Mouse (Mus musculus) forebrain, embryonic 12.5 days (tissue): ENCODE results near the gene Rnps1. TPM values are rescaled to one million over a fixed set of nuclear protein-coding genes. Genes with fewer than 3 reads are reported as not detected.

Experiments used
- ATAC-seq: fragments of 200-750 bp; cut with Nextera tagmentation; 2 replicates; pipeline ENCODE4 v1.8.0; 2017; ENCODE audit warnings: moderate TSS enrichment; ENCODE audit not compliant: low FRiP score
- H3K27ac ChIP-seq: fragments of 300-500 bp; sonication (generic); 2 replicates; pipeline ENCODE4 v1.5.1; 2016; ENCODE audit warnings: mild to moderate bottlenecking
- H3K27me3 ChIP-seq: fragments of 300-500 bp; sonication (generic); 2 replicates; pipeline ENCODE4 v1.6.1; 2016; ENCODE audit warnings: mild to moderate bottlenecking
- H3K36me3 ChIP-seq: fragments of 300-500 bp; sonication (generic); replicated peaks from 2 replicates; pipeline ENCODE4 v1.6.1; 2016; ENCODE audit warnings: mild to moderate bottlenecking
- H3K4me1 ChIP-seq: fragments of 300-500 bp; sonication (generic); 2 replicates; pipeline ENCODE4 v1.6.1; 2016
- H3K4me2 ChIP-seq: fragments of 300-500 bp; sonication (generic); 2 replicates; pipeline ENCODE4 v1.6.1; 2016; ENCODE audit warnings: mild to moderate bottlenecking, moderate library complexity
- H3K4me3 ChIP-seq: fragments of 300-500 bp; sonication (generic); replicated peaks from 2 replicates; pipeline ENCODE4 v1.5.1; 2016; ENCODE audit warnings: mild to moderate bottlenecking
- H3K9ac ChIP-seq: fragments of 300-500 bp; sonication (generic); 2 replicates; pipeline ENCODE4 v1.6.1; 2016; ENCODE audit warnings: mild to moderate bottlenecking
- H3K9me3 ChIP-seq: fragments of 300-500 bp; sonication (generic); 2 replicates; pipeline ENCODE4 v1.6.1; 2016
- WGBS: fragments of 180-500 bp; shearing (Covaris S2); methylation state at CpG from one replicate; pipeline ENCODE4 v1.1.7; 2016; 5-methylcytosine and 5-hydroxymethylcytosine counted together
- polyA plus RNA-seq: library from polyadenylated mRNA; unstranded; fragments of >200 nt; fragmentation: Nextera tagmentation; extraction: Ambion mirVana; gene quantifications from 2 replicates; pipeline ENCODE4 v1.2.1, GENCODE M21; 2016

The Rnps1 gene
- polyA plus RNA-seq = 391 and 404 TPM in 2 replicates

DNA sequence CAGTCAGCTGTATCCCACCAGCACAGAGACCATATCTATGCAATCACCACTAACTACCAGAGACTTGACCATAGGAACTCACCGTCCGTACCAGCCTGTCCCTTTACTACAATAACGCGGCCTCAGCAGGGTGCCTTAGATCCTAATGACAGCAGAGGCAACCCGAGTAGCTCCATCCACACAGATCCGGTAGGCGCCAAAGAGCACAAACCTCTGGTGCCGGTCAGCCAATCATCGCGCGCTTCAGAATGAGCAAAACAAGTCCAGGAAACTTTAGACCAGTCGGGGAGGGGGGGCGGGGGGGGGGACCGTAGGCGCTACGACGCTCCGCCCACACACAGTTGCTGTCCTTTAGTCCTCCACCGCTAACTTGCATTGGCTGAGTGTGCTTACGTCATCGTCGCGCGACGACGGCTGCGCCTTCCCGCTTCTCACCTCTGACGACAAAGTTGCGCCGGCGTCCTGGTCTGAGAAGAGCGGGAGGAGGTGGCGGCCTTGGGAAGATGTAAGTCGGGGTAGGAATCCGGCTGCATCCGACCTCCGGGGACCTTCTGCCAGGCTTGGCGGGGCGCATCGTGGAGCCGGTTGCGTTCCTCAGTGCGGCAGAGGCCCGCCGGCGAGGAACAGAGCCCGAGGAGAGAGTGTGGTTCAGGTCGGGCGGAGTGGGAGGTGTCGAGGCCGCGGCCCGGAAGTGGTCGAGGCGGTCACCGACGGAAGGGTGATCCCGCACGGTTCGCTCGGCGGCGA lies at the start of gene Rnps1:
Rnps1 (plus strand) TSS at position 336 of the 747 bp plus-strand sequence.
- peak; percentile 96 for ATAC-seq
- H3K27ac ChIP-seq = peak within 1 kb of the TSS; percentile 95
- H3K4me3 ChIP-seq = peak within 1 kb of the TSS; percentile 88
- under 1% methylated on average over 63 of the region's 64 CpGs for WGBS
- peaks cover 37% of the 10 kb centered on the region for H3K4me1 ChIP-seq
- no peaks in the 10 kb centered on the region for H3K27me3 ChIP-seq
- no peaks in the 10 kb centered on the region for H3K9me3 ChIP-seq
- H3K36me3 ChIP-seq = peaks cover 50% of the 10 kb centered on the region
- peak within 1 kb of the TSS; percentile 90 for H3K9ac ChIP-seq
- H3K4me2 ChIP-seq = peak within 1 kb of the TSS; percentile 95

GRCm38 (mm10) chr17:24365863-24366262 lies 48.5 kb upstream of the Rnps1 start:
- Histone ChIP-seq H3K4me1 (no peaks in the 10 kb centered on the region), H3K27ac (no peak overlapping the region), H3K4me2 (no peak overlapping the region), H3K27me3 (no peaks in the 10 kb centered on the region), H3K9me3 (no peaks in the 10 kb centered on the region), H3K36me3 (peaks cover 36% of the 10 kb centered on the region), H3K9ac (no peak overlapping the region), H3K4me3 (no peak overlapping the region)
- no peak for ATAC-seq
- 58% methylated on average over 13 of the region's 13 CpGs for WGBS

DNA sequence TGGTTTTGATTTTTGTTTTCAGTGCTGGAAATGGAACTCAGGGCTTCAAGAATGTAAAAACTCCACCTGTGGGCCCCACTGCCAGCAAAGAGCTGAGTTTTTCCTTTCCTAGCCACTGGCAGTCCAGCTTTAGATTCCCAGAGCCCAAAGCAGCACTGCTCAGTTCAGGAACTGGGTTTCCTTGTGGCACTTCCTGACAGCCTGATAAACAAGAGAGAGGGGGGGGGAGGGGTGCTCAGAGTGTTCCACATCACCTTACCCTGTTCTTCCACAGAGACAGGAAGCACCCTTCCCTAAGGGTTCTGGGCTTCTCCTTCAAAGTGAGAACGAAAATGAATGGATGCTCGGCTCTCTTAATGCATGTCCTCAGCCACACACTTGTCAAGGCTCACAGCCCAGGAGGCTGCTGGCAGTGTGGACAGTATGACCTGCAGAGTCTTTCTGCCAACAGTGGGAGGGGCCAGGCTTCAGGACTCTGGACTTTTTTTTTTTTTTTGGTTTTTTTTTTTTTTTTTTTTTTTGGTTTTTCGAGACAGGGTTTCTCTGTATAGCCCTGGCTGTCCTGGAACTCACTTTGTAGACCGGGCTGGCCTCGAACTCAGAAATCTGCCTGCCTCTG lies 39.2 kb upstream of the Rnps1 start:
- Histone ChIP-seq H3K9me3 (no peaks in the 10 kb centered on the region), H3K27ac (no peak overlapping the region), H3K27me3 (no peaks in the 10 kb centered on the region), H3K4me1 (no peaks in the 10 kb centered on the region), H3K9ac (no peak overlapping the region), H3K4me3 (no peak overlapping the region), H3K4me2 (no peak overlapping the region), H3K36me3 (peaks cover 49% of the 10 kb centered on the region)
- ATAC-seq = no peak
- 77% methylated on average over 5 of the region's 5 CpGs for WGBS

- no peaks in the 10 kb centered on the region for H3K27me3 ChIP-seq
- ATAC-seq = no peak
- H3K4me1 ChIP-seq = no peaks in the 10 kb centered on the region
- no peak overlapping the region for H3K4me3 ChIP-seq
- no peak overlapping the region for H3K4me2 ChIP-seq
- no peak overlapping the region for H3K27ac ChIP-seq
- H3K36me3 ChIP-seq = peaks cover 44% of the 10 kb centered on the region
- no peaks in the 10 kb centered on the region for H3K9me3 ChIP-seq
- no peak overlapping the region for H3K9ac ChIP-seq
- WGBS = 91% methylated on average over 6 of the region's 6 CpGs
These were observed 38.5 kb upstream of the Rnps1 start for GRCm38 (mm10) chr17:24375886-24376285.

DNA sequence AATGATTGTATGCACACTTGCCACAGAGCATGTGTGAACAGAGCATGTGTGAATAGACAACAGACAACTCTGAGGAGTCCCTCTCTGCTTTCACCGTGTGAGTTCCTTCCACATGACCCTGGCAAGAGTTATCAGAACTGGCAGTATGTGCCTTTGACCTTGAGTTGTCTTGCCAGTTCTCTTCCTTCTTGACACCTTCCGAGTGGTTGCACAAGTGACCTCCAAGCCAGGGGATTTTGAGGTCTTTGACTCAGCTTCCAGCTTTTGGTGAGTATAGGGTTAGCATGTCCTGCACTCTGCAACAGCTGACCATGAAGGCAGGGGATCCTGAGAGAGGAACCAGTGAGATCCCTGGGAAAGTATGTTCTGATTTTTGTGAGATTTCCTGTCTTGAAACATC lies 35.9 kb upstream of the Rnps1 start:
- H3K27ac ChIP-seq = no peak overlapping the region
- H3K27me3 ChIP-seq = no peaks in the 10 kb centered on the region
- no peak for ATAC-seq
- no peak overlapping the region for H3K9ac ChIP-seq
- no peak overlapping the region for H3K4me2 ChIP-seq
- H3K36me3 ChIP-seq = peaks cover 41% of the 10 kb centered on the region
- H3K4me3 ChIP-seq = no peak overlapping the region
- WGBS = 97% methylated on average over 2 of the region's 2 CpGs
- H3K9me3 ChIP-seq = no peaks in the 10 kb centered on the region
- H3K4me1 ChIP-seq = no peaks in the 10 kb centered on the region

GRCm38 (mm10) chr17:24383789-24384188 lies 30.6 kb upstream of the Rnps1 start:
- Histone ChIP-seq H3K36me3 (peaks cover 48% of the 10 kb centered on the region), H3K4me2 (no peak overlapping the region), H3K4me1 (no peaks in the 10 kb centered on the region), H3K9me3 (no peaks in the 10 kb centered on the region), H3K4me3 (no peak overlapping the region), H3K27ac (no peak overlapping the region), H3K9ac (no peak overlapping the region), H3K27me3 (no peaks in the 10 kb centered on the region)
- no peak for ATAC-seq
- 88% methylated on average over 8 of the region's 8 CpGs for WGBS

- 84% methylated on average over 5 of the region's 5 CpGs for WGBS
These were observed 25.7 kb upstream of the Rnps1 start for GRCm38 (mm10) chr17:24388711-24389110.

GRCm38 (mm10) chr17:24389865-24390264 lies 24.5 kb upstream of the Rnps1 start:
- Histone ChIP-seq H3K4me2 (no peak overlapping the region), H3K9ac (no peak overlapping the region), H3K4me1 (no peaks in the 10 kb centered on the region), H3K27me3 (no peaks in the 10 kb centered on the region), H3K27ac (no peak overlapping the region), H3K36me3 (peaks cover 37% of the 10 kb centered on the region), H3K9me3 (no peaks in the 10 kb centered on the region), H3K4me3 (no peak overlapping the region)
- 3% methylated on average over 2 of the region's 2 CpGs for WGBS
- ATAC-seq = no peak

More at GRCm38 (mm10) chr17:24388711-24389110, 25.7 kb upstream of the Rnps1 start:
- H3K27ac ChIP-seq = no peak overlapping the region
- H3K4me2 ChIP-seq = no peak overlapping the region
- no peaks in the 10 kb centered on the region for H3K27me3 ChIP-seq
- no peaks in the 10 kb centered on the region for H3K4me1 ChIP-seq
- H3K36me3 ChIP-seq = peaks cover 46% of the 10 kb centered on the region
- H3K4me3 ChIP-seq = no peak overlapping the region
- H3K9me3 ChIP-seq = no peaks in the 10 kb centered on the region
- no peak for ATAC-seq
- no peak overlapping the region for H3K9ac ChIP-seq

DNA sequence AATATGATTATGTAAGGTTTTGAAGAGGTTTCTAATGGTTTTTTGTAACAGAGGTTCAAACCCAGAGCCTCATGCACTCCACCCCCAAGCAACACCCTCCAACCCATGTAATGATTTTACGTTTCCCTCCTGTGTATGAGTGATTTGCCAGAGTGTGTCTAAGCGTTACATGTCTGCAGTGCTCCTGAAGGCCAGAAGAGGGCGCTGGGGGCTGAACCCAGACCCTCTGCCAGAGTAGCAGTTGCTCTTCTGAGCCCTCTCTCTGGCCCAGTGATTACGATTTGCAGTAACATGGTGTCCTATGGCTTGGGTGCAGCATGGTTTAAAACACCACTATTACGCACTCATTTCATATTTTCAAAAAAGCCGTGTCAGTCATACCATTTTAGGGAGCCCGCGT lies 23.2 kb upstream of the Rnps1 start:
- no peak overlapping the region for H3K4me3 ChIP-seq
- H3K27me3 ChIP-seq = no peaks in the 10 kb centered on the region
- no peak overlapping the region for H3K27ac ChIP-seq
- H3K4me2 ChIP-seq = no peak overlapping the region
- no peaks in the 10 kb centered on the region for H3K4me1 ChIP-seq
- WGBS = 70% methylated on average over 8 of the region's 8 CpGs
- H3K9me3 ChIP-seq = no peaks in the 10 kb centered on the region
- H3K36me3 ChIP-seq = peaks cover 31% of the 10 kb centered on the region
- no peak overlapping the region for H3K9ac ChIP-seq
- ATAC-seq = no peak

GRCm38 (mm10) chr17:24393527-24393926 lies 20.8 kb upstream of the Rnps1 start:
- ATAC-seq = no peak
- Histone ChIP-seq H3K4me2 (no peak overlapping the region), H3K36me3 (peaks cover 28% of the 10 kb centered on the region), H3K4me3 (no peak overlapping the region), H3K9me3 (no peaks in the 10 kb centered on the region), H3K9ac (no peak overlapping the region), H3K27me3 (no peaks in the 10 kb centered on the region), H3K4me1 (no peaks in the 10 kb centered on the region), H3K27ac (no peak overlapping the region)
- 45% methylated on average over 4 of the region's 4 CpGs for WGBS

- Histone ChIP-seq H3K36me3 (peaks cover 27% of the 10 kb centered on the region), H3K27ac (no peak overlapping the region), H3K9ac (no peak overlapping the region), H3K9me3 (no peaks in the 10 kb centered on the region), H3K4me1 (no peaks in the 10 kb centered on the region), H3K4me3 (no peak overlapping the region), H3K4me2 (no peak overlapping the region), H3K27me3 (no peaks in the 10 kb centered on the region)
- WGBS = 91% methylated on average over 7 of the region's 7 CpGs
- ATAC-seq = no peak
These were observed 19.9 kb upstream of the Rnps1 start for GRCm38 (mm10) chr17:24394456-24394855.

DNA sequence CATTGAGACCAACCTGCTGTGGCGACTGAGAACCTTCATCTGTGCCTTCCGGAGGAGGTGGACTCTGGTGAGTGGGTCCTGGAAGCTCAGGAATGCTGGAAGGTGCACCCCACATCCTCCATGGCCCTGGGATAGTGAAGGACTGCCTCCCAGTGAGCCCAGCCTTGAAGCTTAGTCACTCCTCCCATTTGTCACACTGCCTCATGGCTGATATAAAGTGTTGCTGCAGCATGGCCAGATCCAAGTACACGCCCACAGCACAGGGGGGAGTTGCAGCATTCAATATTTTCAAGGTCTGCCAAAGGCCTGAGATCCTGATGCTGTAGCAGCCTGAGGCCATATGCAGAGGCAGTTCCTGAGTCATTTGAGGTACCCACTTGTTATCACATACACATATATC lies 12.0 kb upstream of the Rnps1 start:
- 79% methylated on average over 3 of the region's 3 CpGs for WGBS
- no peak for ATAC-seq
- Histone ChIP-seq H3K4me1 (no peaks in the 10 kb centered on the region), H3K36me3 (peaks cover 84% of the 10 kb centered on the region), H3K27me3 (no peaks in the 10 kb centered on the region), H3K4me3 (no peak overlapping the region), H3K9ac (no peak overlapping the region), H3K4me2 (no peak overlapping the region), H3K27ac (no peak overlapping the region), H3K9me3 (no peaks in the 10 kb centered on the region)
